Mouse (Mus musculus) bone marrow, adult 2 months (tissue): ENCODE measurements around the gene Aldh16a1.
A peak's percentile ranks its signal among the peaks of the same experiment; 100 is the strongest.

ENCODE experiments used
- CTCF ChIP-seq: fragments of 200-500 bp; IDR thresholded peaks from 2 replicates; pipeline ENCODE4 v1.5.1; 2011; ENCODE audit warnings: low read length, control low read depth; ENCODE audit not compliant: control insufficient read depth, insufficient read depth
- POLR2A ChIP-seq: fragments of 200-500 bp; IDR thresholded peaks from 2 replicates; pipeline ENCODE4 v1.6.1; 2011; ENCODE audit warnings: low read depth, mild to moderate bottlenecking, control low read depth, low read length, borderline replicate concordance; ENCODE audit not compliant: control insufficient read depth

DNA sequence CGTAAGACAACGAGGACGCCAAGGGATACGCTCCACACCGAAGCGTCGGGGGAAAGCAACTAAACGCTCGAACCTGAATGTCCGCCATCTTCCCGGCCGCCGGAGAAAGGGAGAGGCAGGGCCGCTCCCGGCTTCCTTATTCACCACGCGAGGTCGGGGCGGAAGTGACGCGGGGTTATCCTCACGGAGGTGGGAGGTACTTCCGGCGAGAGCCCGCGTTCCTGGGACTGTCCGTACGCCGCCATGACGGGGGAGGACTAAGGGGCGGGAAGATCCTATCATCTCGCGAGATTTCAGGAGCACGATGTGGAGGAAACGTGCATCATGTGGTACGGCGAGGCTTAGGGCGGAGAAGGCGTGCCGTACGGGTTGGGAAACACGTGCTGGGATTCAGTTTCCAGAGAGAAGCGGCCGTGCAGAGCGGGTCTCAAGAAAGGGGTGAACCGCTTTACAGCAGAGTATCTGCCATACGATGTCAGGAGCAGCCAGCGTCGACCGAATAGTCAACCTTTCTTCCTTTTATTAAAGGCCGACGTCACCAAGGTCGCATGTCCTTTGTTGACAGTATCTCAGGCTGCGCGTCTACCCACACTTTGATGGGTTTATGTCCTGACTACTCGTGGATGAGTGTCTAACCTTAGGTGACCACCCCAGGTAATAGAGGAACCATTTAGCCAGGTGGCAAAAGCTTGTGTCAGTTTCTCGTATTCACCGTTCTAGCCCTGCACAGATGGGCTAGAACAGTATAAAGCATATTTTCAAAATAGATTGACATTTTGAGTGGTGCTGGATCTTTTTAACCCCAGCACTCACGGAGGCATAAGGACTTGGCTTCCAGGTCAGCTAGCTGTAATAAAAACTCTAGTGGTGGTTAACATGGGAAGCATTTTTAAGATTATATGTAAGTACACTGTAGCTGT, 29.9 kb downstream of the Aldh16a1 start, which contains the start of gene Rps11:
- TF ChIP-seq CTCF (peak; percentile 18; the same call in 1 of the 2 replicates), POLR2A (peak; percentile 73; the same call in 1 of the 2 replicates)
